Mouse (Mus musculus) liver, embryonic 13.5 days (tissue): Measurements from ENCODE around the gene Vmn2r75. TPM values are rescaled to one million over a fixed set of nuclear protein-coding genes. Genes with fewer than 3 reads are reported as not detected.
"Not testable (repeated sequence)": the region's sequence is repeated elsewhere in the genome, so short reads cannot be mapped to it uniquely, and the experiment has no call there.

ENCODE experiments used
- ATAC-seq: fragments of 200-750 bp; cut with Nextera tagmentation; 2 replicates; pipeline ENCODE4 v1.8.0; 2017; ENCODE audit warnings: low read depth, mild to moderate bottlenecking, moderate number of reproducible peaks, moderate library complexity
- DNase-seq: peaks from one replicate; pipeline ENCODE4 v3.0.0; 2022
- H3K27ac ChIP-seq: fragments of 300-500 bp; sonication (generic); 2 replicates; pipeline ENCODE4 v1.5.1; 2015; ENCODE audit warnings: moderate library complexity, mild to moderate bottlenecking, inconsistent platforms
- H3K27me3 ChIP-seq: fragments of 300-500 bp; sonication (generic); 2 replicates; pipeline ENCODE4 v1.6.1; 2015; ENCODE audit warnings: mild to moderate bottlenecking, inconsistent platforms
- H3K36me3 ChIP-seq: fragments of 300-500 bp; sonication (generic); 2 replicates; pipeline ENCODE4 v1.6.1; 2015; ENCODE audit warnings: mild to moderate bottlenecking, inconsistent platforms
- H3K4me1 ChIP-seq: fragments of 300-500 bp; sonication (generic); replicated peaks from 2 replicates; pipeline ENCODE4 v1.6.1; 2015; ENCODE audit warnings: inconsistent platforms
- H3K4me2 ChIP-seq: fragments of 300-500 bp; sonication (generic); 2 replicates; pipeline ENCODE4 v1.6.1; 2015; ENCODE audit warnings: inconsistent platforms, mild to moderate bottlenecking, moderate library complexity
- H3K4me3 ChIP-seq: fragments of 300-500 bp; sonication (generic); replicated peaks from 2 replicates; pipeline ENCODE4 v1.5.1; 2015; ENCODE audit warnings: mild to moderate bottlenecking, inconsistent platforms
- H3K9ac ChIP-seq: fragments of 300-500 bp; sonication (generic); 2 replicates; pipeline ENCODE4 v1.6.1; 2015; ENCODE audit warnings: mild to moderate bottlenecking, inconsistent platforms
- H3K9me3 ChIP-seq: fragments of 300-500 bp; sonication (generic); replicated peaks from 2 replicates; pipeline ENCODE4 v1.6.1; 2016; ENCODE audit warnings: inconsistent platforms
- WGBS: fragments of 180-500 bp; shearing (Covaris S2); methylation state at CpG from one replicate; pipeline ENCODE4 v1.1.7; 2015; ENCODE audit not compliant: insufficient replicate concordance; 5-methylcytosine and 5-hydroxymethylcytosine counted together
- polyA plus RNA-seq: library from polyadenylated mRNA; unstranded; fragments of >200 nt; fragmentation: Nextera tagmentation; extraction: Ambion mirVana; gene quantifications from 2 replicates; pipeline ENCODE4 v1.2.1, GENCODE M21; 2015

Vmn2r75 gene
- polyA plus RNA-seq = not detected in 2 replicates

DNA sequence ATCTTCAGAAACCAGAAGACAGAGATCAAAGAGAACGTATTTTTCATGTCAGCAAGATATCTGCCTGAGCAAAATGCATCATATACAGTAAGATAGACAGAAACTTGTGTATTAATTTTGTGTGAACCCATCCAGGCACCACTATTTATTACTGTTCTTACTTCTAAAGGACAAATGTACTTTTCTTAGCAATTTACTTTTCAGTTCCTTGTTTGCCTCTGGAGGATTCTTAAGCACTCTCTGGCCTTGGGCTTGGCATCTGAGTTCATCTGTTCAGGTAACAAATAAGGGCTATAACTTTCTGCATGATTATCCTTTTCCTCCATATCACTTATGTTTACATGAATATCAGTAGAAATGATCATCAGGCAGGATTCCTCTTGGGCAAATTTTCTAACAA lies at the start of gene Vmn2r75:
Gene Vmn2r75 (minus strand): TSS at position 101 of the 400 bp plus-strand sequence.
- WGBS = 40% methylated on average over 1 of the region's 1 CpGs

DNA sequence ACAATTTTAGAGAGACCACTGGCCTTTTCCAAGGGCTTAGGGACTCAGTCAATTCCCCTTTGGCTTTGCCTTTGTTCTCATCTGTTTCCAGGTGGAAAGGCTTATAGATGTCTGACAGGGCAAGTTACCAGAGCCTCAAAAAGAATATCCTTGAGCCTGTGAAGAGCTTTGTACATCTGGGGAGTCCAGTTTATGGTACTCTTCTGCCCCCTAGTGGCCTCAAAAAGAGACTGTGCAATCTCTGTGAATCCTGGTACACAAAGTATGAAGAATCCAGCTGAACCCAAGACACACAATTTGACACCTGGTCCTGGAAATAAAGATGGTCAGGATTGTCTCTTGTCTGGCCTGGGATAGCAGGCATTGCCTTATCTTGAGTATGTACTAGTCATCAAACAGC lies 39.8 kb upstream of the Vmn2r75 start:
- DNase-seq (no peak), ATAC-seq (no peak)
- Histone ChIP-seq H3K27me3 (no peaks in the 10 kb centered on the region), H3K9me3 (no peaks in the 10 kb centered on the region), H3K36me3 (no peaks in the 10 kb centered on the region), H3K9ac (no peak overlapping the region), H3K4me3 (no peak overlapping the region), H3K4me1 (no peaks in the 10 kb centered on the region), H3K4me2 (no peak overlapping the region), H3K27ac (no peak overlapping the region)

More for the DNA sequence above, at the start of gene Vmn2r75:
- not testable (repeated sequence) for H3K4me3 ChIP-seq, H3K9ac ChIP-seq, H3K27me3 ChIP-seq, ATAC-seq, H3K27ac ChIP-seq, H3K36me3 ChIP-seq, H3K9me3 ChIP-seq, H3K4me1 ChIP-seq, H3K4me2 ChIP-seq, DNase-seq

Other genes starting within 250 kb of the Vmn2r75 start
- gene Vmn2r74, start 210.1 kb downstream of the Vmn2r75 start, polyA plus RNA-seq = not detected in 2 replicates
- not detected in 2 replicates for gene Vmn2r76, start 74.5 kb upstream of the Vmn2r75 start, polyA plus RNA-seq
- not detected in 2 replicates for gene Olfr310, start 105.4 kb upstream of the Vmn2r75 start, polyA plus RNA-seq
- not detected in 2 replicates for gene Olfr309, start 141.9 kb upstream of the Vmn2r75 start, polyA plus RNA-seq
- gene Olfr308, start 153.9 kb upstream of the Vmn2r75 start, polyA plus RNA-seq = not detected in 2 replicates
- gene Olfr307, start 165.8 kb upstream of the Vmn2r75 start, polyA plus RNA-seq = not detected in 2 replicates
- gene Olfr305, start 195.2 kb upstream of the Vmn2r75 start, polyA plus RNA-seq = not detected in 2 replicates
- gene Olfr304, start 214.9 kb upstream of the Vmn2r75 start, polyA plus RNA-seq = not detected in 2 replicates
- gene Olfr303, start 226.0 kb upstream of the Vmn2r75 start, polyA plus RNA-seq = not detected in 2 replicates
- gene Olfr301, start 232.1 kb upstream of the Vmn2r75 start, polyA plus RNA-seq = not detected in 2 replicates